Mouse (Mus musculus) kidney, embryonic 14.5 days (tissue): ENCODE data around the gene Spin2e. TPM values are rescaled to one million over a fixed set of nuclear protein-coding genes. Genes with fewer than 3 reads are reported as not detected.
"Not testable (repeated sequence)": the region's sequence is repeated elsewhere in the genome, so short reads cannot be mapped to it uniquely, and the experiment has no call there.

ENCODE experiments used
- ATAC-seq: fragments of 200-750 bp; cut with Nextera tagmentation; 2 replicates; pipeline ENCODE4 v1.8.0; 2017; ENCODE audit warnings: moderate number of reproducible peaks, mild to moderate bottlenecking, moderate TSS enrichment, moderate library complexity; ENCODE audit not compliant: low FRiP score, low TSS enrichment
- H3K27ac ChIP-seq: fragments of 300-500 bp; sonication (generic); 2 replicates; pipeline ENCODE4 v1.5.1; 2014; ENCODE audit warnings: low read depth, mild to moderate bottlenecking, low read length, moderate library complexity, mixed read lengths
- H3K27me3 ChIP-seq: fragments of 300-500 bp; sonication (generic); 2 replicates; pipeline ENCODE4 v1.6.1; 2014; ENCODE audit warnings: mild to moderate bottlenecking, low read length; ENCODE audit not compliant: control insufficient read depth, insufficient read depth
- H3K36me3 ChIP-seq: fragments of 300-500 bp; sonication (generic); 2 replicates; pipeline ENCODE4 v1.6.1; 2014; ENCODE audit warnings: low read length, mixed read lengths; ENCODE audit not compliant: control insufficient read depth, insufficient read depth
- H3K4me1 ChIP-seq: fragments of 300-500 bp; sonication (generic); 2 replicates; pipeline ENCODE4 v1.6.1; 2014; ENCODE audit warnings: low read length, mixed read lengths; ENCODE audit not compliant: control insufficient read depth, insufficient read depth
- H3K4me2 ChIP-seq: fragments of 300-500 bp; sonication (generic); replicated peaks from 2 replicates; pipeline ENCODE4 v1.6.1; 2014; ENCODE audit warnings: low read depth, mild to moderate bottlenecking, low read length
- H3K4me3 ChIP-seq: fragments of 300-500 bp; sonication (generic); 2 replicates; pipeline ENCODE4 v1.5.1; 2014; ENCODE audit warnings: mild to moderate bottlenecking, low read length
- H3K9ac ChIP-seq: fragments of 300-500 bp; sonication (generic); 2 replicates; pipeline ENCODE4 v1.6.1; 2014; ENCODE audit warnings: low read depth, mild to moderate bottlenecking, low read length, moderate library complexity
- H3K9me3 ChIP-seq: fragments of 300-500 bp; sonication (generic); 2 replicates; pipeline ENCODE4 v1.6.1; 2016; ENCODE audit warnings: low read length; ENCODE audit not compliant: control insufficient read depth
- WGBS: fragments of 180-500 bp; shearing (Covaris S2); extraction: QIAGEN DNeasy Blood & Tissue Kit; methylation state at CpG from one replicate; pipeline ENCODE4 v1.1.7; 2014; 5-methylcytosine and 5-hydroxymethylcytosine counted together
- polyA plus RNA-seq: library from polyadenylated mRNA; unstranded; fragments of >200 nt; fragmentation: Nextera tagmentation; extraction: Ambion mirVana; gene quantifications from 2 replicates; pipeline ENCODE4 v1.2.1, GENCODE M21; 2014

Spin2e gene
- not detected in 2 replicates for polyA plus RNA-seq

DNA sequence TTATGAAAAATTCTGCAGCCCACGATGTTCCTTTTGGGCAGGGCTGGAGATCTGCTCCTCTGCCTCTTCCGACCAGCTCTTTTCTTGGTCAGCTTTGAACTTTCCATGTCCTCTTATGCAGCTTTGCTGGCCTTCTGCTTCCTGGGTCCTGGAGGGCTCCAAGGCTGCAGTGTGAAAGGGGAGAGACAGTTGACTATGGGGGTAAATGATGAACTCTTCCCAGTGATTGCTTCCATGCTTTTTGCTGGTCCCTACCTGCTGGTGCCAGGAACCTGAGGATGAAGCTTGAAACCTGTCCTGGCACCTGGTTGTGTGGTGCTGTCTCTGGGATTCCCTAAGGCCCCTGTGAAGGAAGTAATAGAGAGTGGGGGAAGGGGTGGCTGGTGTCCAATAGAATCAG lies at the start of gene Spin2e:
TSS of gene Spin2e (minus strand) at position 101 of the 400 bp plus-strand sequence.
- not testable (repeated sequence) for ATAC-seq, H3K27ac ChIP-seq, H3K4me2 ChIP-seq, H3K4me1 ChIP-seq, H3K27me3 ChIP-seq, H3K4me3 ChIP-seq, H3K36me3 ChIP-seq, H3K9me3 ChIP-seq, H3K9ac ChIP-seq
- WGBS = 83% methylated on average over 1 of the region's 2 CpGs

DNA sequence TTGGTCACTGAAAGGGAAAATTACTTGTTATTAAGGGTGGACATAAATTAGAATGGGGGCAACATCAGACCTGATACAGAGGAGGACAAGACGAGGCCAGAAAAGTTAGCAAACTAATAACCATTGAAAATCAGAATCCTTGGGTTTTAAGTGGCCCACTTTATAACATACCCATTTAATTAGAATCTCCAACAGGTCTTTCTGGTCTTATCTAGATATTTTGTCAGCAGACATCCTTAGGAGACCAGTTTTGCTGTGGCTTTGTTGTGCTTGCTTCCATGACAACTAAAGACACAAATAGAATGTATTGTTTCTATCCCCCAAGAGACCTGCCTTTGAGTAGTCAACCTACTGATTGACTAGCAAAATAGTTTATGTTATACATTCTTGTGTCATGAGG lies 44.5 kb downstream of the Spin2e start, which contains the start of gene Gm21883:
TSS of gene Gm21883 (minus strand) at position 101 of the 400 bp plus-strand sequence.
- H3K9ac ChIP-seq, H3K4me1 ChIP-seq, H3K27ac ChIP-seq, H3K9me3 ChIP-seq, H3K4me2 ChIP-seq, H3K36me3 ChIP-seq, H3K4me3 ChIP-seq, ATAC-seq, H3K27me3 ChIP-seq: not testable (repeated sequence)
- no CpG with 5 or more reads among the region's 1 CpGs for WGBS

Other genes starting within 250 kb of the Spin2e start
- gene Btbd35f19, start 235.0 kb downstream of the Spin2e start, polyA plus RNA-seq = not detected in 2 replicates
- not detected in 2 replicates for gene Gm21883, start 44.6 kb downstream of the Spin2e start, polyA plus RNA-seq
- not detected in 2 replicates for gene Btbd35f25, start 98.2 kb upstream of the Spin2e start, polyA plus RNA-seq